Mouse (Mus musculus) testis, adult 2 months (tissue): Measurements from ENCODE around the gene Szt2.

Experiments
- CTCF ChIP-seq: fragments of 200-500 bp; IDR thresholded peaks from 2 replicates; pipeline ENCODE4 v1.5.1; 2012; ENCODE audit warnings: low read depth, mild to moderate bottlenecking, inconsistent platforms, low read length, moderate library complexity; ENCODE audit not compliant: control insufficient read depth, insufficient read depth, insufficient replicate concordance
- POLR2A ChIP-seq: fragments of 200-500 bp; IDR thresholded peaks from 2 replicates; pipeline ENCODE4 v1.6.1; 2012; ENCODE audit warnings: low read depth, mild to moderate bottlenecking, inconsistent platforms, low read length, moderate library complexity; ENCODE audit not compliant: control insufficient read depth

DNA sequence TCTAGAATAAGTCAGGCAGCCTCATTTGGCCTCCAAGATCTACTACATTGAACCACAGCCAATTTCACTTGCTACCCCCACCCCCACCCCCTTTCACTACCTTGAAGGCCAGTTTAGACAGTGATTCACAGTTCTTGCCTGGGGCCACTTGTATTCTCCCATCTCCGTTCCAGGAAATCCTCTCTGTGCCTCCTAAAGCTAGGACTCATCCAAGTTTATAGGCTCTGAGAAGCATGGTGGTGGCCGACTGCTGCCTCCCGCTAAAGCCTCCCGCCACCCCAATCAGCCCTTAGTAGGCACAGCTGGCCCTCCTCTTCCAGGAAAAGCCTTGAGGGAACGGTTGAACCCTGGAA, 18.3 kb upstream of the Szt2 start:
- TF ChIP-seq CTCF (no peak), POLR2A (no peak)
